Mouse (Mus musculus) 3T3-L1 (cell line): ENCODE measurements around the gene Shisa2.
A peak's percentile ranks its signal among the peaks of the same experiment; 100 is the strongest.
"Not testable (repeated sequence)": the region's sequence is repeated elsewhere in the genome, so short reads cannot be mapped to it uniquely, and the experiment has no call there.

Experiments used
- DNase-seq: peaks from one replicate; pipeline ENCODE4 v3.0.0-alpha.2; 2015; ENCODE audit warnings: low read depth, low spot score

Shisa2 gene

DNA sequence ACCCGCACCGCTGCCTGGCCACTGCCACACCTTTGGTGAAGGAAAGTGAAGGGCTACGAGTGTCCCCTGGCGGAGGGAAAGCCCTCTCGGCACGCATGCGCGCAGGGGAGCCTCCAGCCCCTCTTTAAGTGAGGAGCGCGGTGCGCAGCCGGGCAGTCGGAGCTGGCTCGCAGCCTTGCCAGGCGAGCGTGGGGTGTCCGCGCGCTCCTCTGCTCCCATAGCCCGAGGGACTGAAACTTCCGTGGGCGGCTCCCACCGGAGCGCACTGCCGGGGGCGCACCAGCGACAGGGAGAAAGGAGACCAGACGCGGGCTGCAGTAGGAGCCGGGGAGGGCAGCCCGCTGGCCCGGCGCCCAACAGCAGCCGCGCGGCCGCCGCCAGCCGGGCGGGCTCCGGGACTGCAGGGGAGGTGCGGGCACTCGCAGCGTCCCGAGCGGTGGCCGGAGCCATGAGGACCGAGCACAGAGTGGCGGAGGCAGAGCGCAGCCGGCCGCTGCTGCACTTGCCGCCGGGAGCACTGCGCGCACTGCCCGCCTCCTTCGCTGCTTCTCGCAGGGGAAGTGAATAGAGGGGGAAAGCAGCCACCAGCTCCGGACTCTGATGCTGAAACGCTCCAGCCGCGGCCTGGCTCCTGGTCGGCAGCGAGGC is at the start of gene Shisa2:
Shisa2 (plus strand) TSS at position 151 of the 648 bp plus-strand sequence.
- no peak for DNase-seq

DNA sequence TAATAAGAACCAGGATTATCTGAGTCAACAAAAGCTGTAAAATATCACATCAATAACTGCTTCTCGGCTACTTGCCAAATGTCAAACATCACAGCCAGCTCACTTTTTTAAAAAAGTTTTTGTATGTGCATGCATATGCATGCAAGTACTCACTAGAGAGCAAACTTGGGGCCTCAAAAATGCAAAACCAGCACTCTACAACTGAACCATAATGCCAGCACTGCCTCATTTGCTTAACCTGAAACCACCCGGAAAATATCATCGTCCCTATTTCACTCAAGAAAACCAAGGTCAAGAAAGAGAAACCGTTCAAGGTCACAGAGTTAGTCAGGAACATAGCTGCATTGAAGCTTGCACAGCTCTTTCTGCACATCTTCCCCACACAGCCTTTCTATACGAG is 48.7 kb upstream of the Shisa2 start:
- no peak for DNase-seq

DNA sequence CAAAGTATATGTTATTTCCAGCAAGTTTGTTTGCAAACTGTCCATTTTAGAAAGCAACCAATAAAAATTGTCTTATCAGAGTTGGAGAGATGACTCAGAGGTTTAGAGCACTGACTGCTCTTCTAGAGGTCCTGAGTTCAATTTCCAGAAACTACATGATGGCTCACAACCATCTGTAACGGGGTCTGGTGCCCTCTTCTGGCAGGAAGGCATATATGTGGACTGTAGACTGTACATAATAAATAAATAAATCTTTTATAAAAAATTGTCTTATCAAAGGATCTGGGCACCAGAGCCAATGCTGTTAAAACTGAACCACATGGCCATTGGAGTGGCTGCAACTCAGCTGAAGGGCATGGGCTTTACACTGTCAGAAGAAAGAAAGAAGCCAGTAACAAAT is 34.5 kb upstream of the Shisa2 start:
- peak; percentile 77 for DNase-seq

DNA sequence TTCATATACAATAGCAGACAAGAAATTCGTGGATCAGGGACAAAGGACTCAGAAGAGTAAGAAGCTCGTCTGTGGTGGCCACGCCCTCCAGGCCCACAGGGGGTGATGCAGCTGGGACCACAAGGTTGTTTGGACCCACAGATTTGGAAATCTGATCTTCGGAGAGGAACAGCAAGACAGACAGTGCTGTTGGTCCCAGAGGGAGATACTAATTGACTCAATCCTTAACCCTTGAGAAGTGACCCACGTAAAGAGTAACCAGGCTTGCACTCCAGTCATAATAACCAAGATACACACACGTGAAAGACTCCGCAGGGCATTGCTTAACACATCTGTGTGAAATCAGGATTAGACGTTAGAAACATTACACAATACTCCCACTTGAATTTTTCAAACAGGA is 33.2 kb upstream of the Shisa2 start:
- DNase-seq, result no peak

DNA sequence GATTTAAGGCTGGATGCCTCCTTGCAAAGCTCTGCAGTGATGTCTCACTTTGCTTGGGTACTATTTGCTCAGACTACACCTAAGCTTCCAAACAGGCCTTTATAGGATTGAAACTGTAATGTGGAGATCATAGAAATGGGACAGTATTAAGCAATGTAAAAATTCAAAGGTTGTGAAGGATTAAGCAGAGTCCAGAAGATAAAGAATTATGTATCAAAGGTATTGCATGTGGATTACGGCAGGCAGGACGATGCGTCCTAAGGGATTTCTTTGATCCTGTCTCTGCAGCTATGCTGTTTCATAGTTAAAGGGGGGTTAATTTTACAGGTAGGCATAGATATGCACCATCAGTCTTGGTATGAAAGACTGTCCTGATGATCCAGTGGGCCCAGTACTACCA is 32.5 kb upstream of the Shisa2 start:
- no peak for DNase-seq

DNA sequence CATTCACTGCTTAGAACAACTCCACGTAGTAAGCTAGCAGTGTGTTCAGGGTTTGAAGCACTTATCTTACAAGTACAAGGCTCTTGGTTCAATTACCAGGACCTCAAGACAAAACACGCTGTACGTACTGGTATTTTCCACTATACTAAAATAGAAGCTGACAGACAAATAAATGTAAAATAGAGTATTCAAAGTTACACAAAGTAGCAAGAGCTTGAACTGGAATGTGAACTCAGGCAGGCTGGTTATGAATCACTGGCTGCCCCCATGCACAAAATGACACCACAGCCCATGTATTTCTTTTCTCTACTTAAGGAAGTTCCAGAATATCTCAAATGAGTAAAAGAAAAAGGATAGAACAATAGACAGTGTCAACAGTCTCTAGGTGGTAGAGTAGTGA is 30.1 kb upstream of the Shisa2 start:
- DNase-seq, result no peak

DNA sequence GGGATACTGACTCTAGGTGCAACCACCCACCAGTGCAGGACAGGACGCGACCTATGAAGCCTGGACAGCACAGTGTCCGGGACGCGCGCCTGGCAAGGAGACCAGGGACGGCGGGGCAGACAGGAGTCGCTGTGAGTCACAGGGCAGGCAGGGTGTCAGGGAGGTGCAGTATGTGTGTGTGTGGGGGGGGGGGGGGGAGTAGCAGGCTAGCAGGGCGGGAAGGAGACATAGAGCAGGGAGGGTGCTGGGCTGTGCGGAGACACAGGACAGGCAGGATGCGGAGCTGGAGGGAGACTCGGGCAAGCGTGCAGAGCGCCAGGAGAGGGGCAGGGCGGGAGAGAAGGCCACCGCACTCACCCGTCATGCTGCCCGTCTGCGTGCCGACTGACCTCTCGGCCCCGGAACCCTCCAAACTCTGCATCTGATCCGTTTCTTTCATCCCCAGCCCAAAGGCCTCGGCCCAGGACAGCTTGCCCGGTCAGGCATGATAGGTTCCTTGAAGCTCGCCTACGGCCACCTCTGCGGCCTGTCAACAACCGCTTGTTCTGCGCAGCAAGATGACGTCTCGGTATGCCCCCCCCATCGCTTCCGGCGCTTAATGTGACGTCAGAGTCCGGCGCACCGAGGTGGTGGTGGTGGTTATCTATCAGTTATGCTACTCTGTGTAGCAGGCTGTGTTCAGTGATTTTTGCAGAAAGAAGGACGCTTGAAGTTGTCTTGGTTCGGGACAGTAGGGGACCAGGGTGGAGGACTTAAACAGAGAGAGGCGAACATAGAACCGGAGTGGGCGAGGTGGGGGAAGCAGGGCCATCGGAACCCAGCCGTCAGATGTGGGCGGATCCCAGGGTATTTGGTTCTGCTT is 27.5 kb upstream of the Shisa2 start, which contains the start of gene Cdadc1:
Cdadc1 (minus strand) TSS at position 562 of the 862 bp plus-strand sequence.
- DNase-seq, result peak; percentile 88

DNA sequence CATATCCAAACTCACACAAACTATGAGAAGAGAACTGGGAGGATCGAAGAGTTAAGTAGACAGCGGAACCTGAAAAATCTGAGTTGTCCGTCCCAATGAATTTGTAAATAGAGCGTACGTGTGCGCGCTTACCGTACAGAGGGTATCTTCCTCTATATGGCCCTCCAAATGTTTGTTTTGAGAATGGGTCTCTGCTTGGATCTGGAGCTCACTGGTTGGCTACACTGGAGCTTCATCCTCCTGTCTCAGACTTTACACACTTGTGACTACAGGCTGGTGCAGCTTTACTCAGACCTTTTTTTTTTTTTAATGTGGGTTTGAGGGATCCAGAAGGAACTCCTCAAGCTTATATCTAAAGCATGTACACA is 26.9 kb upstream of the Shisa2 start:
- no peak for DNase-seq

DNA sequence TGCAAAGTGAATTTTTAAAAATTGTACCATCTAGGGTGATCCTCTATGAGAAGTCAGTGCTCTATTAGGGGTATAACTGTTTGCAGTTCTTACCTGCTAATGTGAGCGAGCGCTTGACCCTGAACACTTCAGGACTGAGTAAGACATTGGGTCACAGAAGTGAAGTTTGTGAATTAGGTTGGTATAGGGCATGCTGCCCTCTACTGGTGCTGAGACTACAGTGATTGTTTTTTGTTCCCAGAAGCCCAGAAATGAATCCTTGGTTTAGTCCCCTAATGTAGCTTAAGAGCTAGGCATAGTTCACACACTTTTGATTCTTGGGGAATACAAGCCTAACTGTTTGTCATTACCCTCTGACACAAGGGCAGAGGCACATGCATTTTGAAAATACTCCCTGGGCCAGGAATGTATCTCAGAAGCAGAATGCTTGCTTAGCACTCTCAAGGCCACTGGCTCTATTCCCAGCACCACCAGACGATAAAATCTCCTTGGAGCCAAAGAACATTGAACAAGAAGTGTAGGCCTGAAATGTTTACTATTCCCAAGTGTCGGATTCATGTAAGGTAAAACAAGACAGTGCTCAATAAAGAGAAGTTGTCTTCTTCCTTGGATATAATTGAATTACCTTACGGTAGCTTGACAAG is 21.0 kb upstream of the Shisa2 start:
- DNase-seq, result peak; percentile 58

DNA sequence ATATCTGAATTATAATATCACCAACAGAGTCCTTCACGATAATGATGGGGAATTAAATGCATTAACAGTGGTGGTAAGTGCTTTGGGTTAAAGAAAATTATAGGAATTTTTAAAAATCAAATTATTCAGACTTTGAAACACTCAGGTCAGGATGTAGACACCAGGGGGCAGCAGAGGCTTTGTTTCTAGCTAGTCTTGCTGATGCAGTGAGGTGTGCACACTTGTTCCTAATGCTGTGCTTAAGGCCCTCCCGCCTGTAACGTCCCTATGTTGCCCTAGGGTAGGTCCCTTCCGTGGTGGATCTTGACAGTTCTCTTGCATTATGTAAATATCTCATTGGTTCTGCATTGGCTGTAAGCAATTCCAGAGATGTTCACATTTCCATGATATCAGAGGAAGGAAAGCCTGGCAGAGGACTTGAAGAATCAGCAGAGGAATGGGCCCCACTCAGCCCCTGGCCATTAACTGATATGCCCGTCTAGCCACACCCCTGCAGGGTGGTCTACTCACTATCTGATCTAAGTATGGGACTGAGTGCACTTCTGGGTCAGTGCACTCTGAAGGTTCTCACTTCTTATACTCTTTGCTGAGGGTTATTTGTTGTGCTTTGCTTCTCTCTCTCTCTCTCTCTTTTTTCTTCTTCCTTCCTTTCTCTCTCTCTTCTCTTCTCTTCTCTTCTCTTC is 19.3 kb upstream of the Shisa2 start:
- DNase-seq, result peak; percentile 79

DNA sequence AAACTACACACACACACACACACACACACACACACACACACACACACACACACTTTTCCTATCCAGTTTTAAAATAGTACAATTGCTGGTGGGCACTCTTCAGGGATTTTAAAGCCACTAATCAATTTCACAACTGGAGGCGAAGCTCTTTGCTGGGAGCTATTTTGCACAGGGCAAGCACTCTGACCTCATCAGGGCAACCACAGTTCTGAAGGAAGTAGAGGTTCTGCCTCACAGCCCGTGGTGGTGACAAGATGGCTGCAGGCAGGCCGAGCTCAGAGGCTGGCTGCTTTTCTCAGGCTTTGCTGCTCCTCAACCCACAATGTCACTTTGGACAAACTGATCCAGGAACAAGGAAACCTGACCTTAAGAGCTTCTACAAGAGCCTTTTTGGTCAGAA is 18.1 kb upstream of the Shisa2 start:
- no peak for DNase-seq

DNA sequence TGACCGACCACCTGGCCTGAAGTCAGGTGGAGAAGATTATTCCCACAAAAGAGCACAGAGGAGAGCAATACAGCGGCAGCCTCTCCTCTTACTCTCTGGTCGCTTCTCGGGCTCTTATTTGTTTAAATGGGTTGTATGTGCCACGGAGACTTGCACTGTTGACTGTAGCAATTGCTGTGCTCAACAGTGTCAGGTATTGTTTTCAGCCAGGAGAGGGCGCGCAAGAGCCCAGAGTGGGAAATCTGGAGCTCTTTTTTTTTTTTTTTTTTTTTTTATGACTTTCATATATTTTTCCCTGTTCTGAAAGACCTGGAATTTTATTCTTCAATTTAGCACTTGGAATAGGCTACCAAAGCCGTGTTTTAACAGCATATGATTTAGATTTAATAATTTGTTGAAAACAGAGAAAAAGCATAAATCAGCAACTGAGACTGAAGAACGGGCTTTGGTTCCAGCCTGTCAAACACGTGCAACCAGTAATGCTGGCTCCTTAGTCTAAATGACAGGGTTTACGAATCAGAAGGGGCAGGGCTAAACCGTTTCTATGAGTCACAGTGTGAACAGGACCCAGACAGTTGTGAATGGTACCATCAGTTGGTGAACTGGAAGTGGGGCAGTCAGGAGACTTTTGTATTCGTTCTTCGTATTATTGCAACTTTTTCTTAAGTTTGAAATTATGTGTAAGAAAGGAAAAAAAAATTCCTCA is 12.0 kb upstream of the Shisa2 start:
- DNase-seq, result peak; percentile 73

DNA sequence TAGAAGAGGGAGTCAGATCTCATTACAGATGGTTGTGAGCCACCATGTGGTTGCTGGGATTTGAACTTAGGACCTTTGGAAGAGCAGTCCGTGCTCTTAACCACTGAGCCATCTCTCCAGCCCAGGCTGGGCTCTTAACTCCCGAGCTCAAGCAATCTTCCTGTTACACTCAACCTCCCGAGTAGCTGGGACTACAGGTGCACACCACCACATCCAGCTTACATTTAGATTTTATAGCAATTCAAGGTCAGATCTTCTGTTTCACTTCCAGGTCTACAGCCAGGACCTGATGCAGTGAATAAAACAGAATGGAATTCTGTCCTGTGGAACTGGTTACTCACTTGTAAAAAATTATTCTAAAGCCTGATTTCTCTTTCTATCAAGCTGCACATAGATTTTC is 11.0 kb upstream of the Shisa2 start:
- DNase-seq, result not testable (repeated sequence)

DNA sequence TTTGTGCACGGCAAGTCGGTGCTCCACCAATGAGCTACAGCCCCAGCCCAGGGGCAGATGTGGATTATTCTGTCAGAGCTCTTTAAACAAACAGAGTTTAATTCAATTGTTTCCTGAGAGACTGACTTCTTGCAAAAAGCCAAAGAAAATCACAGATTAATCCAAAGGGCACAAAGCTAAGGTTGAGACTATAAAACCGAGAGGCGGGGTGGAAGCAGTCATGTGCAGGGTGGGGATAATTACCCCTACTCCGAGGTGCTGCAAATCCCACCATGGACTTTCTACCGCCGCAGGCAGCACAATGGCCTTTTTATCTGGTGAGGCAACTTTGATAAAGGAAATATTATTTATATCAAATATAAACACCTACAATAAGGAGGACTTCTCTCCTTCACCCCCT is 8.3 kb upstream of the Shisa2 start:
- DNase-seq, result no peak

DNA sequence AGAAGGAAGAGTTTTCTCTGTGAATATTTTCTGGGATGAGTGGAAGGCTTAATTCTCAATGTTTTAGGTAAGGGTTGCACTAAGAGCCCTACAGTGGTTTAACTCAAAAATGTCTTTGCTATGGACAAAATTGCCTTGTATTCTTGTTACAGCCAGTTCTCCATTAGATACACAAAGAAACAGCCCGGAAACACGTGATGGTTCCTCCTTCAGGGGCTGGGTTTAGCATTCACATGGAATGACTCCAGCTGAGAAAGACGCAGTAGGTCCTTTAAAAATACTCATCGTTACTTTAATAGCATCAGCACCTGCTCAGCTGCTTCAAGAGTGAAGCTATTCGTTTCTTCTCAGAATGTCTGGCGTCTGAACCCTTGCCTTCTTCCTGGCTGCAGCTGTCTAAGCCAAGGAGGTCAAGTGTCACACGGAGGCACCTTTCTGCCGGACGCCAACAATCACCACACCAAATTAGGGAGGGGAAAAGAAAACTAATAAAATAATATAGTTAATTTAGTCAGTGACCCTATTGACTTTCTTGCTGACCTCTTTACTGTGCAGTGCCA is 702 bp upstream of the Shisa2 start:
- DNase-seq, result no peak

DNA sequence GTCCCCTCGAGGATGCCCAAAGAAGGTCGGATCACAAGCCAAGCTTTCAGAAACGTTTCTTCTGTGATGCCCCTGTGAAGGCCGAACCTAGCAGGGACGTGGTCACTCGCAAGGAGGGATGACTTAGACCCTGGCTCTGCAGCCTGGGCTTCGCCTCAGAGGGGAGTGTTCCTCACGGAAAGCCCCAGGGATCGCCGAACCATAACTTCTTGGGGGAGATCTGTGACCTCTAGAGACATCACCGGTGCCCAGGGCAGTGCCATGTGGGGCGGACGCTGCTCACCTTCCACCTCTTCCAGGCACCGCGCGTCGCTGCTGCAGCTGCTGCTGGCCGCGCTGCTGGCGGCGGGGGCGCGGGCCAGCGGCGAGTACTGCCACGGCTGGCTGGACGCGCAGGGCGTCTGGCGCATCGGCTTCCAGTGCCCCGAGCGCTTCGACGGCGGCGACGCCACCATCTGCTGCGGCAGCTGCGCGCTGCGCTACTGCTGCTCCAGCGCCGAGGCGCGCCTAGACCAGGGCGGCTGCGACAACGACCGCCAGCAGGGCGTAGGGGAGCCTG is 777 bp downstream of the Shisa2 start:
- no peak for DNase-seq

DNA sequence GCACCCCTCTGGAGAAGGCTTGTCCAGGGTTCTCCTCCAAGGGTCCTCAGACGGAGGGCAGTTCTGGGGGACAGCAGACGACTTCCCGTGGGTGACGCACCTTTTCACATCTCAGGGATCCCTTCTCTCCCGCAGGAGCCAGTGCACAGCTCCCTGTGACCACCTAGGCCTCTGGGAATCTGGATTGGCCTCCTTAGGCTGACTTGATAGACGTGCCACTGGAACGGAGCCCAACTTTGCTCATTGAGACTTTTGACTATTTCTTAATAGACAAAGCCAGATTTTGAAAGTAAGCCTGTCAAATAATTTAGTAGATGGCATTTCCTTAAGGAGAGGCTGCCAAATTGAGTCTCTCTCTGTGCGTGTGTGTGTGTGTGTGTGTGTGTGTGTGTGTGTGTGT is 1.6 kb downstream of the Shisa2 start:
- DNase-seq, result no peak

DNA sequence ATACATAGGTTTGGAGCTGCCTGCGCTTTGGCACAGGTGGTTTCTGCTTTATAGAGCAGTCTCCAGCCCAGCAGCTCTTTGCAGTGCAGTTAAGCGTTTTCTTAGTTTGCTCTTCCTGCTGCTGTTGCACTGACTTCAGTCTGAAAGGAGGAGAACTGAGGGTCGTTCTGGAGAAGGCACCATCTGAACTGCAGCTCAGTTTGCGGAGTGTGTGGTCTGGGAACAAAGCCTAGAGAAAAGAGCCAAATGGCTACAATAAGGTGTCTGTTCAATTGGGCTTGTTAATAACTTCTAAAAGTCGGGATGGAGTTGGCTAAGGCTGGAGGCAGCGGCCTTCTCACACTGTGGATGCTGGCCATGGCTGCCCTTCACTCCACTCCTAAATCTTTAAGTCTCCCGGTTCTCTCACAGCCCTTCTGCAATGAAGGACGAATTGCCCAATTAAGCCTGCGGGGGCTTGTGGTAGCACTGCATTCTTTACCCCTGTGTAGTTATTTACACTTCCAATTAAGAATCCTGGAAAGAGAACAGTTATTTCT is 2.1 kb downstream of the Shisa2 start:
- no peak for DNase-seq

DNA sequence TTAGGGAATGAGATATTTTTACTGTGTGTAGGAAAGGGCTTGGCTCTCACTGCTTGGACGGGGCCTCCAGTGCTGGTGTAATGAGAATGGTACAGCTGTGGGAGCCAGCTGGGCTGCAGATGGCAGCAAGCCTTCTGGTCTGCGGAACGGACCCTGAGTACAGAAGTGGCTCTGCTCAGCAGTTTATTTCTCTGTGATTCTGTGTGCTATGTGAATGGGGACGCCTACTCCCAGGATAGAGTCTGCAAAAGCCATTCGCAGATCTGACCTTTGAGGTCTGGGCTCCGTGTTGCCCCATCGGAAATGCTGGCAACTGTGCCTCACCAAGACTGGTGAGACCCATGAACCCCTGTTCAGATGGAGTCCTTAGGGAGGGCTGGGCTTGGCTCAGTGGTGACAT is 2.7 kb downstream of the Shisa2 start:
- DNase-seq, result no peak

DNA sequence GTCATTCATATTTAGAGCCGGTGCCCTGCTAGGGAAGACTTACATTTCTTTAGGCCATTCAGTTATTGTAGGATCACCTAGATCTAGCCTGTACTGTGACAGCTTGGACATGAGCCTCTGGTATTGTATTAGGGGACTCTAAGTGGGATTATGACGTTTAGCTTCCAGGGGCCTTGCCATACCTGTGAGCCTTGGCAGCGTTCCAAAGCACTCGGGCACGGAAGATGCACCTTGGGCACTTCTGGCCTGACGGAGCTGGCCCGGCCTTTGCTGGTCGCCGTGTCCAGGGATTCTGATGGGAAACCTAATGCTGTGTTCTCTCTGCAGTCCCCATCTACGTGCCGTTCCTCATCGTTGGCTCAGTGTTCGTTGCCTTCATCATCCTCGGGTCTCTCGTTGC is 4.2 kb downstream of the Shisa2 start:
- no peak for DNase-seq

DNA sequence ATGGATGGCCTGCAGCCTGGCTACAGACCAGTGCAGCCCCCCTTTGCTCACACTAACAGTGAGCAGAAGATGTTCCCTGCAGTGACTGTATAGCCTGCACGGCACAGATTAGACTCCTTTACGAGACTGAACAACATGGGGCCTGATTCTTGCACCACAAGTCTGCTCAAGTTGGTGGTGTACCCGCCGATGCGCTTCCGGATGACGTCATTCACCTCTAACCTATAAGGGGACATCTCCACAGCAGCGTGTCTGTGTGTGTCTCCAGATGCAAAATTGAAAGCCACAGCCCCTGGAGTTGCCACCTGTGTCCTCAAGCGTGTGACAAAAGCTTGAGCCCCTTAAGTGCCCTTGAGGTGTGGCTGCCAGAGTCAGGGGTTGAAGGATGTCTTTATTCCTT is 5.0 kb downstream of the Shisa2 start:
- DNase-seq, result no peak
